Mouse (Mus musculus): ENCODE results near the gene Rasal1.
A peak's percentile ranks its signal among the peaks of the same experiment; 100 is the strongest.

Gene Rasal1

DNA sequence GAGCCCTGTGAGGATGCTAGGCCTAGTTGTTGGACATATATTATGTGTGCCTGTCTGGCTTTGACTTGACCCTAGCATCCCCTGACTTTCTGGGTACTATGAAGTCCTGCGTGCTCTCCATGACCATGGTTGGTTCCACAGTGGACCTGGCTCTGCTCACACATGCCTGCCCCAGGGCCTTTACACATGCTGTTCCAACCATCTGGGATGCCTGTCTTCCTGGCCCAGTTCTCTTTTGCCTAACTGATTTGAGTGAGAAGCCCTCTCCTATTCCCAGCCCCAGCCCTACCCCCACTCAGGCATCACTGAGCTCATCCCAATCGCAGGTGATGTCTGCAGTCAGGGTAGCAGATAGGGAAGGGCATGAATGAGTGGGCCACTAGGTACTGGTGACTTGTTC is 5.3 kb downstream of the Rasal1 start:
- no peak for DNase-seq (ENCODE audit: extremely low spot score, low spot score)

DNA sequence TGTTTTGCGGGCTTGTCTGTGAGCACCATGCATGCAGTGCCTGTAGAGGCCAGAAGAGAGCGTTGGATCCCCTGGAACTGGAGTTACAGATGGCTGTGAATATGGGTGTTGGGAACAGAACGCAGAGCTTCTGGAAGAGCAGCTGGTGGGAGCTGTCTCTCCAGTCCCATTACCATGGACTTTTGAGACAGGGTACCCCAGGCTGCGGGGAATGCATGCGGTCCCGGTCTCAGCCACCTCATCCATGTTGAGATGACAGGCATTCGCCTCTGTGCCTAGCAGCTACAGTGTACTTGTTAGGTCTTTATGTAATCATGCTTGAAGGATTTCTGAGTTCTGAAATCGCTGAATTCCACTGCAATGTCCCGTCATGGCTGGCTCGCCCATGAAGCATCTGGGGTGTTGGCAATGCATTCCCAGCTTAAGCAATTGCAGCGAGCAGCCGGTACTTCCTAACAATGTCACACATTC is 7.7 kb downstream of the Rasal1 start:
- DNase-seq (ENCODE audit: extremely low spot score, low spot score), result no peak

DNA sequence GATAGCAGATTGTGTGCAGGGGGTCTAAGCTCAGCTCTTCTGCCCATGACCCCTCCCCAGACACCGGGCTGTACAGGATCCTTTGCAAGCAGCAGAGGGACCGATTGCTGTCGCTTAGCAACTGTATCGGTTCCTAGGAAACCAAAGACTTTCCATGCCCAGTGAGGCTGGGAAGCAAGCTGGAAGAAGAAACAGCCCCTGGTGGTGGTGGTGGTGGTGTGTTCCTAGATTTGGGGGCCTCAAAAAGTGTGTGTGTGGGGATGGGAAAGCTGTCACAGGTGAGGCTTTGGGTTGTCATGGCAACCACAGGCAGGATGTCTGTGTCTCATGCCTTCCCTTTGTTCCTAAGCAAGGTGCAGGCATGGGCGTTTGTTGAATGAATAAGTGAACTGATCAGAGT is 12.2 kb downstream of the Rasal1 start:
- DNase-seq (ENCODE audit: extremely low spot score, low spot score), result no peak

DNA sequence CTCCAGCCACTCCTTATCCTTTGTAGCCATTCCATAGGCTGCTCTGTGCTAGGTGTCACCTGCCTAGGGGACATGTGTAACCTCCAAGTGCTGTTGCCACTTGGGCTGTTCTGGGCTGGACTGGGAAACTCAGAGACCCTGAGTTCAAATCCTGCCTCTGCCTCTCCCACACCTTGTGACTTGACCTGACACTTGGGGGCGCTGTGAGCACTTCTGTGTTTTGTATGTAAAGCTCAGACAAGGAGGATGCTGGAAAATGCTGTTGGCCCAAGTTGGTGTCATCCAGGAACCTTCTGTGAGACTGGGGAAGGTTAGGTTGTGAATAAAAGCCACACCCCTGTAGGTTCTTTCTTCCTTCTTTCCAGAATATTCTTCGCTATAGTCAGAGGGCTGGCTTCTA is 16.3 kb downstream of the Rasal1 start:
- DNase-seq (ENCODE audit: extremely low spot score, low spot score), result no peak

DNA sequence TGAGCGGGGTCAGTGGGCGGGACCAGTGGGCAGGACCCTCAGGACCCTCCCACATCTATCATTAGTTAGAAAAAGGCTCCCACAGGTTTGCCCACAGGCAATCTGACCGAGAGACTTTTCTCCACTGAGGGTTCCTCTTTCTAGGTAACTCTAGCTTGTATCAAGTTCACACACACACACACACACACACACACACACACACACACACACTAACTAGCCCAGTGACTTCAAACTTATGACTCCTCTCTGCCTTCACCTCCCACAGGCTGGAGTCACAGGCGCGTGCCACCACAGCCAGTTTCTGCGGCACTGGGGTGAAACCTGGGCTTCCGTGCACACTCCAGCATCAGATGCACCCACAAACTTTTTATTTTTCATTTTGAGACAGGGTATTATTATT is 20.1 kb downstream of the Rasal1 start:
- no peak for DNase-seq (ENCODE audit: extremely low spot score, low spot score)

DNA sequence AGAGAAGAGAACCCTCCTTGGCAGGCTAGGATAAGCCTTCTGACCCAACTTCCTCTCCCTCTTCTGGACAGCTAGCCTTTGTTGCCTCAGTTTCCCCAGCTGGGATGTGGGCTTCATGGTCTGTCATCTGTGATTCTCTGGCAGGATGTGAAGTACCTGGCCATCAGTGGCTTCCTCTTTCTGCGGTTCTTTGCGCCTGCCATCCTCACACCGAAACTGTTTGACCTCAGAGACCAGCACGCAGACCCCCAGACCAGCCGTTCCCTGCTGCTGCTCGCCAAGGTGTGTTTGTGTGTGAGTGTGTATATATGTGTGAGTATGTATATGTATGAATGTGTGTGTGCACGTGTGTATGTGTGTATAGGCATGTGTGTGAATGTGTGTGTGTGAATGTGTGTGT is 21.5 kb downstream of the Rasal1 start:
- no peak for DNase-seq (ENCODE audit: extremely low spot score, low spot score)

DNA sequence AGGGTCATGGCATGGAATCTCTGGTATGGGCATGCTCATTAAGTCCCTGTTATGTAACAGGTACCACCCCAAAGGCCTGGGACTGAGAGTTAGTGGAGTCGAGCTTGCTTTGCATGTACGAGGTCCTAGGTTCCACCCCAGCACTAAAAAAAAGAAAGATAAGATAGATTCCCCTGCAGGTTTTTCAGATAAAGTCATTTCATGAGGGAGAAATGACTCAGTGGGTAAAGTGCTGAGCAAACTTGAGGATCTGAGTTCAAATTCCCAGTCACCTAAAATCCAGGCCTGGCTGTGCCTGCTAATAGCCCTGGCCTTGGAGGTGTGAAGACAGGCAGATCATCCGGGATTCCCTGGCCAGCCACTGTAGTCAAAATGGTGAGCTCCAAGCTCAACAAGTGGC is 23.3 kb downstream of the Rasal1 start:
- no peak for DNase-seq (ENCODE audit: extremely low spot score, low spot score)

DNA sequence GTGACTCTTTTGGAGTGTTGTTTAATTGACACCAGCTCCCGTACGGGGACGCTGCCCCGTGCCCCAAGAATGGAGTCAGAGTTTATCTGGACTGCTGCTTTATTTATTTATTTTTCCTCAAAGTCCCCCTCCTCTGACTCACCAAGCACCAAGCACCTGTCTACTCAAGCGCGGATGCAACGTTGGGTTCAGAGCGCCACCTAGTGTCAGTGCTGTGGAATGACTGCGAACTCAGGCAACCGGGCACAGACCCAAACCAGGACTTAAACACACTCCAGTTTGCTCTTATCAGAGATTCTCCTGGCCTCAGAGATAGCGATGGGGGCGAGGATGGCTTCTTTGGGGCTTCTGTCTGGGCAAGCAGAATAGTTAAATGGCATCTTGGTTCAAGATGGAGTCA is 25.0 kb downstream of the Rasal1 start:
- DNase-seq (ENCODE audit: extremely low spot score, low spot score), result peak; percentile 64

DNA sequence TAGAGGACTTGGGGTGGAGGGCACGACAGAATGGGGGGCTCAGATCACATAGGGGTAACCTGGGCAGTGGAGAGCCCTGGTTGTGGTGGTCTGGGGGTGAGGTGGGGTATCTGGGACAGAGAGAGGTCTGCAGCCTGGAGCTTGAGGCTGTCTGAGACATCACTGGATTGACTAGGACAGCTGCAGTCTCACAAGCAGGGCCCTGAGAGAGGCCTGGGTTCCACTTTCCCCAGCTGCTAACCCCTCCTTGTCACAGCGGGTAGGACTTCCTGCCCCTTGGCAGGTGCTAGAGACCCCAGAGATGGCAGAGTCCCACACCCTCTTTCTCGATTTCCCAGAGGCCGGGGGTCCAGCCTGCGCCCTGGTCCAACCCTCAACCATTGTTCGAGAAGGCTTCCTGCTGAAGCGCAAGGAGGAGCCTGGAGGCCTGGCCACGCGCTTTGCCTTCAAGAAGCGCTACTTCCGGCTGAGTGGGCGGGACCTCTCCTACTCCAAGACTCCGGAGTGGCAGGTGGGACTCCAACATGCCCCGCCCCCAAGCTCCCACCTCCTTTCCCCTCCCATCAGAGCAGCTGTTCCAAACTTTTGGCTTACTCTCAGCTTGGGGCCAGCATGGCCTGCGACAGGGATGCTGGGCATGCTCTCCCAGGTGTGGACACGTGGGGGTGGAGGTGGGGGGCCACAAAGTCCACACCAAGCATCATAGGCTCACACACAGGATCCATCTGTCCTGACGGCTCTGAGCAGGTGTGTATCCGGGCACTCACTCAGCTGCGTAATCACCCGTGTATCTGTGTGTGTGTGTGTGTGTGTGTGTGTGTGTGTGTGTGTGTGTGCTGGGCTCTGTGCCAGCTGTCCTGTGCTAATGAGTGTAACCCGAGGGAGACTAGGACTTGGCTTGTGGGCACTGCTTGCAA is 25.9 kb downstream of the Rasal1 start:
- no peak for DNase-seq (ENCODE audit: extremely low spot score, low spot score)

DNA sequence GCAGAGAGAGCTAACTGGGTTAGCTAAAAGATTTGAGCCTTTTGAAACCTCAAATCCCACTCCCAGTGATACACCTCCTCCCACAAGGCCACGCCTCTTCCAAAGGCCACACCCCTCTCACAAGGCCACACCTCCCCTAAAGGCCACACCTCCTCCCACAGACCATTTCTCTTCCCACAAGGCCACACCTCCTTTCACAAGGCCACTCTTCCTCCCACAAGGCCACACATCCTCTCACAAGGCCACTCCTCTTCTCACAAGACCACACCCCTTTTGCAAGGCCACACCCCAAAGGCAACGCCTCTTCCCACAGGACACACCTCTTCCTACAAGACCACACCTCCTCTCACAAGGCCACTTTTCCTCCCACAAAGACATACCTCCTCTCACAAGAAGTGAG is 28.9 kb downstream of the Rasal1 start:
- DNase-seq (ENCODE audit: extremely low spot score, low spot score), result no peak

DNA sequence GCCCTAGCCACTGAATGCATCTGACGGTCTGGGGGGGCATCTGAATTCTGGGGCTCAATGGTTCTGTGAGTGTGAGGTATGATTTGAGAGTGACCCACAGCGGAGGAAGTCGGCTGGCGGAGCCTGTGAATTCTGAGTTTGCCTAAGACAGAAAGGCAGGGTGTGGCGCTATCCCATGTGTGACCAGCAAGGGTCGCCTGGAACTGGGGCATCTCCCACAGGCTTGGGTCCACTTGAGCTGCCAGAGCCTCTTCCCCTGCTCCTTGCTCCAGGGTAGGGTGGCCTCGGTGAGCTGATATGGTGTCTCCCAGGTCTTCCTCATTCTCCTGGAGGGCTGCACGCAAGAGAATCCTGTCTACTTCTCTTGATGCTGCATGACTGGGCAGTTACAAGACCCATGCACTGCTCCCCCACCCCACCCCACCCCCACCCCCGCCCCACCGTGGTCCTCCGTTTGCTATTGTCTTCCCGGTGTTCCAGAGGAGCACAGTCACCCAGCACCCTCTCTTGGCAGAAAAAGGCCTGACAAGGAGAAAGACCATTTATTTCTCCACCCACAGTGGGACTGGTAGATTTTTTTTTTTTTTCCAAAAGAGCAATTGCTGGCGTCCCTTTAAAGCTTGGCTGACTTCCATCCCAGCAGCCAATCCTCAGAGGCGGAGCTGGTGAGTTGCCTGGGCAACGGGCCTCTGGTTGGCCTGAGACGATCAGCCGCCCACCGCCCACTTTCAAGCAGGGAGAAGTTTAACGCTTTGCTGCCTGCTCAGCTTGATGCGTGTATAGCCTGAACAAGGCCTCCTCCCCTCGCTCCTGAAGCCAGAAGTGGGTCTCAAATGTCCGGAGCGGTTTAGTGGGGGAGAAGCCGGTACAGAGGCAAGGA is 31.3 kb downstream of the Rasal1 start:
- peak; percentile 90 for DNase-seq (ENCODE audit: extremely low spot score, low spot score)

DNA sequence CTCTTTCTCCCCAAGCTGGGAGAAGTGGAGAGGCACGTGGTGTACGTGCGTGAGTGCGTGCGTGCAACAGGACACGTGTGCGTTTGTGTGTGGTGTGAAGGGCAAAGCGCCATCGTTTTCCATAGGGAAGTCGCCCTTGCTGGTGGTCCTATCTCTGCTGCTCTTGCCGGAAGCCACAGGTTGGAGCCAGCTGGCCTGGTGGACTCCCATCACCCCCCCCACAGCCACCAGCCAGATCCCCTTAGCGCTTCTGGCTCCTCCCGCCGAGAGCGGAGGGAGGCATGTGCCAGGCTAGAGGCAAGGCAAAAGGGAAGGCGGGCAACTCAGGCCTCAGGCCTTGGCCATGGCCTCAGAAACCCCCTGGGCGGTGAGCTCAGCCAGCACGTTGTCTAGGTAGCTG is 32.3 kb downstream of the Rasal1 start:
- no peak for DNase-seq (ENCODE audit: extremely low spot score, low spot score)

DNA sequence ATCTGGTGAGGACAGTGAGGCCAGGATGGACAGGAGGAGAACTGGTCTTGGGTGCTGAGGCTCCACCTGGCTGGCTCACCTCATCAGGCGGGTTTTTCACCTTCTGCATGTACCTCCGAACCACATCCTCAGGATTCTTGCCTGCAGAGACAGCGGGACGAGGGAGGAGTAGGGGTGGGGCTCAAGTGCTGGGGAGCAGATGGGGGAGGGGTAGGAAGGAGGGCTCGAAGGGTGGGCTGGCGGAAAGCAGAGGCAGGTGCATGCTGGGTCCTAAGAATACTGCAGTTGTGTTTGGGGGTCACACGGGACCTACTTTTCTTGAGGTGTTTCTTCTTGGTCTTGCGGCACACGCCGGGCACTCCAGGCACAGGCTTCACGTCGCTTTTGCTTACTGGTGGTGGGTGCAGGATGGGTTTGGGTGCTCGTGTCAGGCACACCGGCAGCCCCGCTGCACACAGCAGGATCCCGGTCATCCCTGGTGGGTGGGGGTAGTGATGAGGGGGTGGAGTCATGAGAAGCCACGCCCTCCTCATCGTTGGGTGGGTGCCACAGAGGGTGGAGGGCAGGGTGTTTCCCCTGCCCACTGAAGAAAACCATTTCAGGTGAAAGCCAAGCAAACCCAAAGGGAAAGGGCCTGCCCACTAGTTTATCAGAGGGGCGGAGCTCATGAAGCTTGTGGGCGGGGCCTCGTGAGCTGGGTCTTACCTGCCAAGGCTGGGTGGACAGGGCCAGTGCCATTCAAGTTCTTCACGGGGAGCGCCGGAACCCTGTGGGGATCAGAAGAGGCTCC is 34.6 kb downstream of the Rasal1 start:
- no peak for DNase-seq (ENCODE audit: extremely low spot score, low spot score)

DNA sequence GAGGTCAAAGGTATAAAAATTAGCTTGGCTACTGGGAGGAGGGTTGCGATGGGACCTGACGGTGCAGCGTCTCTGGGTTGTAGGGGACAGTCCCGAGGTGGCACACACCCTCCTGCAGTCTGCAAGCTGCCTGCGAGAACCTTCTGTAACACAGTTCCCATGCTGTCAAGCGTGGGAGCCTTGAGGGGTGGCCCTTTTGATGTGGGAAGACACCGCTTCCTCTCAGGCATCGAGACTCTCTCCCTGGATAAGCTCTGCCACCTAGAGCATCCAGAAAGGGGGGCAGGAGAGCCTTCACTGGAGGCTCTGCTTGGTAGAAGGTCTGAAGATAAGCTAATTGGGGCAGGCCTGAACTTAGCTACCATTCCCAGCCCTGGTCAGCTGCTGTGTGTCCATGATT is 37.1 kb downstream of the Rasal1 start:
- DNase-seq (ENCODE audit: extremely low spot score, low spot score), result no peak

DNA sequence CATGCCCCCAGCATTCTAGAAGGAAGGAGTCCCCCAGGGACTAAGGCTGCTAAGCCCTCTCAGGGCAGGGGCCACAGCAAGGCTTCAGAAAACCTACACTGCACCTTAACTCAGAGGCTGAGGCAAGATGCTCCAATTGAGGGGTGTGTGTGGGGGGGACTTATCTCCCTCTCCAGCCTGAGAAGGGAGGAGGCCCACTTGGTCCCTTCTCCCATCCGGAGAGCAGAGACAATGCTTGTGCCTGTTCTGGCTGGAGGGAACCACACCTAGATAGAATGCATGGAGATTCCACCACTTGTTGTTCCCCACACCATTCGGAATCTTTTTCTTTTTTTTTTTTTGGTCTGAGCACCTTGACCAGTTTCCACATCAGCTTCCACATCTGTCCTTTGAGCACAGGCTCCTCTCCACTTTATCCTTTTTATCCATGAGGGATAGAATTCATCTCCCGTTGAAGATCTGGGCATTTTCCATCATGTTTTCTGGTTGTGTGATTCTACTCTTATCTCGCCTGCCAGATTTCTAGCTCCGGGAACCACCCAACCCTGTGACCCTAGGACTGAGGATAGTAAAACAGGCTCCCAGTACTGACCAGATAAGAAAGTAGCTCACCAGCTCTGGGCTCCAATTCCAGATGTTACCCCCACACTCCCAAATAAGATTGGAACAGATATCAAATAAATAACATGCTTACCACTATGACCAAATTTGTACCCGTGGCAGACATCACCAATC is 38.3 kb downstream of the Rasal1 start:
- no peak for DNase-seq (ENCODE audit: extremely low spot score, low spot score)

DNA sequence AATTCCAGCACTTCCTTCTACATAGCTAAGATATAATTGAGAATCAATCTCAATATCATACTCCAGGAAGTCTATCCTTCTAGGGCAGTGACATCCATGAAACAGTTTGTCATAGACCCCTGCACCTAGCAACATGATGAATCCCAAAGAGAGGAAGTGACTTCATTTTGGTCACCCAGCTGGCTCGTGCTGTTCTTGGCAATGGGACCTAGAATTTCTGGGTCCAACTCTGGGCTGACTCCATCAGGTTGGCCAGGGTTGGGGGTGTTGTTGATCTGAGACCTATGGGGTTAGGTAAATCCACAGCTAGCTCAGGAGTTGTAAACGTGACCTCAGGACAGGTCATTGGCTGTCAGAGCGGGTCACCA is 38.9 kb downstream of the Rasal1 start:
- DNase-seq (ENCODE audit: extremely low spot score, low spot score), result no peak

DNA sequence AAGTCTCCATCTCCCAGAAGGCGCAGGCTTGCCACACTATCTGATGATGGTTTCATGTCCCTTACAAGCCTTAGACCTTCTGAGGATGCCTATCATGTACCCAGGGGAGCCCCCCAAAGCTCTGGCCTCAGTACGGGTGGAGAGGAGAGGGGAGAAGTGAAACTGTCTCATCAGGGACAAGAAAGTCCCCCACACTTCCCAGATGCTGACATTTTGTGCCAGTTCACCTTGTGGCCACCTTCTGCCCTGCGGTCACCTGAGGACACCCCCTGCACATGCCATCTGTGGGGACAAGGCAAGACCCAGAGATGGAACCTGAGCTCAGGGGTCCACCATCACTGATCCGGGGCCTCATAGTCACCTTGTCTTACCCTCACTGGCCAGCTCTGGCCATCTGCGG is 39.3 kb downstream of the Rasal1 start:
- DNase-seq (ENCODE audit: extremely low spot score, low spot score), result no peak

DNA sequence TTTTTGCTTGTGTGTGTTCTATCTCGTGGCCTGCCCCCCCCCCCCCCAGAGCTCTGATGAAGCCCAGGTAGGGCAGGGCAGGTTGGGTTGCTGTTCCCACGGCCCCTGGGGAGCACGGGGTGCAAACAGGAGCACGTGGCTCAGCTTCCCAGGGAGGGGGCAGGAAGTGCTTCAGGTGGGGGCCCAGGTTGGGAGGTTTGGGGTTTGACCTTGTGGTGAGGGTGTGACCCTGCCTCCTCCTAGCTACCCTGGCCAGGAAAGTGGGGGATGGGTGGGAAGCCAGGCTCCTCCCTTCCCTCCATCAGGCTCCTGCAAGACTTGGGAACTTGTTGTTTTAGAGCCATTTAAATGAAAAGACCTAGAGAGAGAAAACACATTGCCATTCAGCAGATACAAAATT is 39.8 kb downstream of the Rasal1 start:
- no peak for DNase-seq (ENCODE audit: extremely low spot score, low spot score)

DNA sequence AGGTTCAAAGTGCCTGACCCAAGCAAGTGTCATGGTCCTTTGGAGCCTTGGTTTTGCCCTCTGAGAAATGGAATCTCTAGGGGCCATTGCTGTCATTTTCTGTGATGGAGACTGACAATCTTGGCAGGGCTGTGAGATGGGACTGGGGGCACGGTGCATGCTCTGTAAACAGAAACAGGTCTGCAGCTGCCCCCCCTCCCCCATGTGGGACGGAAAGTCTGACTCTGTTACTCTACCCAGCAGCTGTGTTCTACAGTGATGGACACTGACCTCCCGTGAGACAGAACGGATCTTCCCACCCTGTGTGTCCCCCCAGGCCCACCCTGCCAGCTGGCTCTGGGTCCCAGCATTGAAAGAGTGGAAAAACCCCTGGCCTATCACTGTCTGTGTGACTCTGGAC is 41.8 kb downstream of the Rasal1 start:
- no peak for DNase-seq (ENCODE audit: extremely low spot score, low spot score)

DNA sequence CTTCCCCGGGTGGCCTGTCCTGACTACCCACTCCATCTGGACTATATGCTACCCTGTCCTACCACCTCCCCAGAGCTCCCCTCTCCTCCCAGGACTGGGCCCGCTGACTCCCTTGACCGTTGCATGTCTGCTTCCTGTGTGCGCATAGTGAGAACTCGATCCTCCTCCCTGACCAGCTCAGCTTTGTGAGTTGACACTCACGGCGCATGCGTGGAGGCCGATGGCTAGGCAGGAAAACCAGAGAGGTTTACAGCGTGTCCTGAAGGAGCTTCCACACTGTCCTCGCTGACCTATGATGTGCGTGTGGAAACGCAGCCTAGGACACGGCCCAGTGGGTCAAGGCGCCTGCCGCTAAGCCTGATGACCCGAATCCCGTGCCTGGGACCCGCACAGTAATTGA is 43.4 kb downstream of the Rasal1 start:
- DNase-seq (ENCODE audit: extremely low spot score, low spot score), result no peak

All from neural tube, embryonic 10.5 days (tissue).